Mouse (Mus musculus): Measurements from ENCODE around the gene Pank2.
"Not testable (repeated sequence)": the region's sequence is repeated elsewhere in the genome, so short reads cannot be mapped to it uniquely, and the experiment has no call there.

Gene Pank2

DNA sequence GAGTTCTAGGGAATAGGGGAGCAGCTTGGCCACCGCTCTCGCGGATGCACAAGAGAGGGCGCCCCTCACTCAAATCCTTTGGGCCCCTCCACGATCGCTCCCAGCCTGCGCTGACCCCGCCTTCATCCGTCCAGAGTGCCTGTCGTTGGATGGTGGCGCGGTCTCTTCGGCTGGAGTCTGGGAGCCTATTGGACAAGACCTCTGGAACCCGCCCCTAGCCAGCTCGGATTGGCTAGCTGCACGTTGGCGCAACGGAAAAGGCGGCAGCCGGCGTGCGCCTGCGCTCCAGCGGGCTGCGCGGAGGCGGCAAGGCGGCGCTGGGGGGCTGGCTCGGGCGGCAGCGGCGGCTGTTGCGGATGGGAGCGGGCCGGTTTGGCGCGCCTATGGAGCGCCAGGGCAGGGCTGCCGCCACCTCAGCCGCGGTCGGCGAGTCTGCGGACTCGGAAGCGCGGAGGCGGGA lies at the start of gene Pank2:
Pank2 (plus strand) TSS at position 283 of the 460 bp plus-strand sequence.
- DNase-seq (ENCODE audit: low spot score): peak; percentile 95

DNA sequence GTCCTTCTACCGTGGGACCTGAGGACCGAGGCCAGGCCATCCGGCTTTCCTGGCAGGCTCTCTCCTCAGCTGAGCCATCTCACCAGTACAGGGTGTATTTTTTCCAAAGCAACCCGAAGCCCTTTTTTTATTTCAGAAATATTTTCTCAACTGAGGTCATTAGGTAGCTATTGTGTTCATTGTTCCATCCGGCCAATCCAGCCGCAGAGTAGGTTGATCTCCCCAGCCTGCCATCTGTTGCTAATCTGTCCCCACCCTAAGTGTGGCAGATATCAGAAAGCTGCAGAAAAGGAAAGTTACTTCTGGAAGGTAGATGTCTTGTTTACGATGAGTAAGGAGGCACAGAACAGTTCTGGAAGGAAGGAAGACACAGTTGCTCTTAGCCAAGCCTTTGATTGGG lies 48.5 kb upstream of the Pank2 start:
- peak; percentile 82 for DNase-seq (ENCODE audit: low spot score)

DNA sequence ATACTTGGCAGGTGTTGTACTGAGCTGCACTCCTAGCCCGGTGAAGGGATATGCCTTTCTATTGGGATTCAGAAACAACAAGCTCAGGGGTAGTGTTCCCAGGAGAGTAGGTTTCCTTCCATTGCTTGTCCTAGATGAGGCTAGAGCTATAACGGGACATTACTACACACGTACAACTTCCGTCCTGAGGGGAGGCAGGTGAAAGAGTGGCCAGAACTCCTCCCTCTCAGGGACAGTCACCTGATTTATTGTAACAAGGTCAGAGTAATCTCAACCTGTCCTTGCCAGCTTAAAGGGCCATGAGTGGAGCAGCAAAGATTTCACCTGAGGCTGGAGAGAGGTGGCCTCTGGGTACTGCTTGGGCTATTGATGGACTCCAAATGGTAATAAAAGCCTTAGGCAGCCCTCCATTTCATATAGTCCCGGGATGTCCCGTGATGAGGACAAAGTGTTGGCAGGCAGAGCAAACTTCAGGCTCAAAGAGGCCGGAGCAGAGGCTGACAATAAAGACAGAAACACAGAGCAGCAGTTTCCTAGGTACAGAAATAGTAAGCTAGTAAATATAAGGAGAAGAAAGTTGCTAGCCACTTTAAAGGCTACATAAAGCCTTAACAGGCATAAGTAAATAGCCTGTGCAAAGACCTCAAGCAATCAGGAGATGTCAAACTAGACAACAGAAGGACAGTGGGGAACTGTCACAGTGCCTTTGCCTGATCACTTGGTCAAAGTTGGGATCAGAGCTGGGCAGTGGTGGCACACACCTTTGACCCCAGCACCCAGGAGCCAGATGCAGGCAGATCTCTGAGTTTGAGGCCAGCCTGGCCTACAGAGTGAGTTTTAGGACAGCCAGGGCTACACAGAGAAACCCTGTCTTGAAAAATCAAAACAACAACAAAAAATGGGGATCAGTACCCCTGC lies 46.1 kb upstream of the Pank2 start:
- DNase-seq (ENCODE audit: low spot score): no peak

DNA sequence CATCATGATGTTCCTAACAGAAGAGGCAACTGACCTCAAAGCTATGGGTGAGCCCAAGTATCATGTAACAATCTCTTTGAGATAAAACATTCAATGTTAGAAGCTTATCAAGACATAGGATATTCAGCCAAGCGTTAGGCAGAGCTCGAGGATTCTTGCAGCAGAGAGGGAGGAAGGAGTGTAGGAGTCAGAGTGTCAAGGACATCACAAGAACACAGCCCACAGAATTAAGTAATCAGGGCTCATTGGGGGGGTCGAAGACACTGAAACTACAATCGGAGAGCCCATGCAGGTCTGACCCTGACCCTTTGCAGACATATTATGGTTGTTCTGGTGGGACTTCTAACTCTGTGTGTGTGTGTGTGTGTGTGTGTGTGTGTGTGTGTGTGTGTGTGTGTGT lies 42.3 kb upstream of the Pank2 start:
- DNase-seq (ENCODE audit: low spot score): no peak

DNA sequence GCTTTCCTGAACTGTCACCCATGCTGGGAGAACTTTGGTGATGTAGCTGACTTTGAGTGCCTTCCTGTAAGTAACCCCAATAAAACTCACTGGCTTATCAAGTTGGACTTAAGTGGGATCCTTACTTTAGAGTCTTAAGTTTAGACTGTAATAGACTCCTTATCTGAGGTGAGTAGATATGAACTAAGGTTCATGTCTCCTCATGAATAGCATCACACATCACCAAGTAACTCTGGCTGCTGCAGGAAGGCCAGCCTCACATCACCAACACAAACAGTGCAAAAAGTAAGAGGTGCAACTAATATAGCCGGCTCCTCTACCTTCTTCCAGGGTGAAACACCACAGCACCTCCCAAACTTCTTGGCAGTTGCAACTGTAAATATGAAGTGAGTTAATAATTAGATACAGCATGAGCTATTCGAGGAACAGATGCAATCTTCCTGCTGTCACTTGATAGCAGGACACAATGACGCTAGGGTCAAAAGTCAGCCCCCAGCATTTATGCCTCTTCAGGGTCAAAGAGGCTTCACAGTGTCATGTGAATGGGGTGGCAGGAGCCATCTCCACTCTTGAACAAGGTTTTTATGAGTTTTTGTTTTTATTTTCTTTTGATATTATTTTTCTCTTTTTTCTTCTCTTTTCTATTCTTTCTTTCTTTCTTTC lies 40.3 kb upstream of the Pank2 start:
- DNase-seq (ENCODE audit: low spot score): no peak

DNA sequence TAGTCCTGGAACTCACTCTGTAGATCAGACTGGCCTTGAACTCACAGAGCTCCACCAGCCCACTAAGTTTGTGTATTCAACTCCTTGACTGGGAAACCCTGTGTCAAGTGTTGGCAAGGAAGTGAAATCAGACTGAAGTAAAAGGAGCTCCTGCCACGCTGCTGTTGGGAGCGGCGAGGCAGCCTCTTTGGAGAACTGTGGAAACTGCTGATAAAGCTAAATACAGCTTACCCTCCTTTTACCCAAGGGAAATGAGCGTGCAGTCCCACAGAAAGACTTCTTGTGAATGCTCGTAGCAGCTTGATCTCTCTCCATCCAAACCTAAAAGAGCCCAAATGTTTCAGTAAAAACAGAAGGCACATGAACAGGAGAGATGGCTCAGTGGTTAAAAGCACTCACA lies 39.7 kb upstream of the Pank2 start:
- no peak for DNase-seq (ENCODE audit: low spot score)

DNA sequence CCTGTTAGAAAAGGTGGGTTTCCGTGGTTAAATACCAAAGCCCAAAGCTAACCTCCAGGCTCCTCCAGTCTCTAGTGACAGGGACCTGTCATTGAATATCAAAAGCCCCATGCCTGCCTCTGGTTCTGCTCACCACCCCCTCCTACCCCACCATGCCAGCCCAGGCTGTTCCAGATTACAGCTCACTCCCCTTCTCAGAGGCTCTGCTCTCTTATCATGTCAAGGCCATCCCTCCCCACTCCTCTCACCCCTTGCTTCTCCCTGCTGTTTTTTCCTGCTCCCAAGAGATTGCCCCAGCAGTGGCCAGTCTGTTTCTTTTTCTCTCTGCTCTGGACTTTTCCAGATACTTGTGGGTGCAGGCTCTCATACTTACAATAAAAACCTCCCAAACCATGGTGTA lies 38.7 kb upstream of the Pank2 start:
- DNase-seq (ENCODE audit: low spot score): peak; percentile 77

DNA sequence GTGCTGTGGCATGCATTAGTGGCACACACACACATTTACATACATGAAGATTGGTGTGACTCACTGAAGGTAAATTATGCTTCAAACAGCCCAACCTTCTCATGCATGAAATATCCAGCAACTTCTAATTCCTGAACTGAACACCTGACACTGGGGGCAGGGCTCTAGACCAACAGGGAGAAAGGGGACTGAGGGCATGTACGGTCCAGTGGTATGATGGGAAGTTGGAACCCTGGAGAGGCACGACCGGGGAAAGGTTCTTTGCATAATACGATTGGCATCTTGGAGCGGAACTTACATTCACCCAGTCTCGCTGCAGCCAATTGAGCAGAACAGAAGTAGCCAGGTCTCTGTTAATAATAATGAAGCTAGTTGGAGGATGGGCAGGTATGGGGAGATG lies 37.1 kb upstream of the Pank2 start:
- no peak for DNase-seq (ENCODE audit: low spot score)

DNA sequence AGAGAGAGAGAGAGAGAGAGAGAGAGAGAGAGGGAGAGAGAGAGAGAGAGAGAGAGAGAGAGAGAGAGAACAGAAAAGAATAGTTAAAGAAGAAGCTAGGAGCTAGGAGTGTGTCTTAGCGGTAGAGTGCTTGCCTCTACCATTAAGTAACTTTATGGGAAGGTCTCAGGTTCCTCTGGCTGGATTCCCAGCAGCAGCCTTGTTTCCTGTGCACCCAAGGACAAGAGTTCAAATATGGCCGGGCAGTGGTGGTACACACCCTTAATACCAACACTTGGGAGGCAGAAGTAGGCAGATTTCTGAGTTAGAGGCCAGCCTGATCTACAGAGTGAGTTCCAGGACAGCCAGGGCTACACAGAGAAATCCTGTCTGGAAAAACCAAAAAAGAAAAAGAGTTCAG lies 35.6 kb upstream of the Pank2 start:
- not testable (repeated sequence) for DNase-seq (ENCODE audit: low spot score)

DNA sequence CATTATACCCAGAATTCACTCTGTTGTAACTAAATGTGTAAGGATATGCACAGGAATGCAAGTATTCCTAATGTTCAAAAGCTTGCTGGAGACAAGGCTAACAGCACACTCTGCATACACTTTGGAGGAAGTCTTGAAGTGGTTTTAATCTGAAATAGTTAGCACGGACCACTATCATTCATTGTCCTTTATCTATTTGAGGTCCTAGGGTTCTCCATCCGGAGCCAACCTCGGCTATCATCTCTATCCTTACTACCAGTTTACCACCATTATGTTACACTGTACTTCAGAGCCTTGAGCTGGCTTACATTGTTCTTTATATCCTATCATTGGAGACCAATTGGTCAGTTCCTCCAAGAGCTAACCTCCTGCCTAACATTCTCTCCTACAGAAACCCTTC lies 35.1 kb upstream of the Pank2 start:
- DNase-seq (ENCODE audit: low spot score): no peak

DNA sequence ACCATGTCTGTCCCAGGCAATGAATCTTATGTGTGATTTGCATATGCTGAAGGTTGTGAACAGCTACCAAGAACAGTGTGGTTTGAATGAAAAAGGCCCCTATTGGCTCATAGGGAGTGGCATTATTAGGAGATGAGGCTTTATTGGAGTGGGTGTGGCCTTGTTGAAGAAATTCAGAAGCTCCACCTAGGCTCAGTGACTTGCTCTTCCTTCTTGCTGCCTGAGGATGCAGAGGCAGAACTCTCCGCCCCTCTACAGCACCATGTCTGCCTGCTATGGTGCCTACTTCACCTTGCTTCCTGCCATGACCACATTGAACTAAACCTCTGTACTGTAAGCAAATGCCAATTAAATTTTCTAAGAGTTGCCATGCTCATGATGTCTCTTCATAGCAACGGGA lies 29.7 kb upstream of the Pank2 start:
- DNase-seq (ENCODE audit: low spot score): peak; percentile 80

DNA sequence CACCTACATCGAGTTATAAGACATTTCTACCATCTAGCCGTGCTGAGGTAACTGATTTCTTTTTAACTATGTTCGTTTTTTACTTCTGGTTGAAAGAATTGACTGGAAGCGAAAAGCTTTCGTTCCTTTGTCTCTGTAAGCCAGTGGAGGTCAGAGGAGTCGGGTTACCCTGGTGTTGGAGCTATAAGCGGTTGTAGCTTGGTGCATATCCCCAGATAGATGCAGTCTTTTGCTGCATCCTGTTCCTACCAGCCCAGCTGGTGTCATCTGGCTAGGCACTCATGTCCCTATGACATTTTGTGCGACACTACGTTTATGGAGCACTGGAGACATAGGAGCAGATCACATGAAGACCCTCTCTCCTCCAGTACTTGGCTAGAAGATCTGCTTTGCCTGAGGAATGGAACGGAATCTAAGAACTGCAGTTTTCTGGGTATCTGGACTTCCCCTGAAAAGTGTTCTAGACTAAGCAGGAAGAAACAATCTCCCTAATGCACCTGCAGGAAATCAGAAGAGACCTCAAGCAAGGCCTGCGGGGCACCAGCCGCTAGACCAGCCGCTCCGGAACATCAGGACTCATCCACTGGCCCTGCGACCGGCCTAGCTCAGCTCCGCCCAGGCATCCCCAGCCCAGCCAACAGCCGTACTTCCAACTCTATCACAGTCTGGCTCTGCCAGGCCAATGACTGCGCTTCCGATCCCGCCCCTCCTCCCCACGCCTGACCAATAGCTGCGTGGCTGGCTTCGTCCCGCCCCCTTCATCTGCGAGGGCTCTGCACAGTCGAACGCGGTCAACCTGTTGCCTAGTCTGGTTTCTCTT lies 28.8 kb upstream of the Pank2 start, which contains the start of gene Mavs:
Mavs (plus strand) TSS at position 757 of the 820 bp plus-strand sequence.
- DNase-seq (ENCODE audit: low spot score): peak; percentile 95

DNA sequence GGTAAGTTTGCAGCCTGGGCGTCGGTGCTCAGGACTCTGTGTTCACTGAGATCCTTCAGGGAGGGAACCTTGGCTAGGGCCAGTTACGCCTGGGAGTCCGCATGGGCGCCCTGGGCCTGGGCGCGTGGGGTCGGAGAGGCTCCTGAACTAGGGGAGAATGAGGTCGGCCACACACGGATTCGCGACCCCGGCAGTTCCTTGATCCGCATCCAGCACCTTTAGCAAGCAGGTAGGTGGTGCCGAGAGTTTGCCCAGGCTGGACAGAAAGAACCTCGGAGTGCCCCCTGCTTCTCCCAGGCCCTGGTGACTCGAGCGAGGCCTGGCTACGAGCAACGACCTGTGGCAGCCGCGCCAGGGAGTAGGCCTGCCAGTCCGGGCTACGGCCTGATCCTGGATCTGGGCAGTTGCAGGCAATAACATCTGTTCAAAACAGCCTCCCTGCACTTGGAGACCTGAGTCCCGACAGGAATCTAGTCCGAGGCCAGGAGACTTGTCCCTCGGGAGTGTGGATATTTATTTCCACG lies 28.1 kb upstream of the Pank2 start:
- DNase-seq (ENCODE audit: low spot score): no peak

DNA sequence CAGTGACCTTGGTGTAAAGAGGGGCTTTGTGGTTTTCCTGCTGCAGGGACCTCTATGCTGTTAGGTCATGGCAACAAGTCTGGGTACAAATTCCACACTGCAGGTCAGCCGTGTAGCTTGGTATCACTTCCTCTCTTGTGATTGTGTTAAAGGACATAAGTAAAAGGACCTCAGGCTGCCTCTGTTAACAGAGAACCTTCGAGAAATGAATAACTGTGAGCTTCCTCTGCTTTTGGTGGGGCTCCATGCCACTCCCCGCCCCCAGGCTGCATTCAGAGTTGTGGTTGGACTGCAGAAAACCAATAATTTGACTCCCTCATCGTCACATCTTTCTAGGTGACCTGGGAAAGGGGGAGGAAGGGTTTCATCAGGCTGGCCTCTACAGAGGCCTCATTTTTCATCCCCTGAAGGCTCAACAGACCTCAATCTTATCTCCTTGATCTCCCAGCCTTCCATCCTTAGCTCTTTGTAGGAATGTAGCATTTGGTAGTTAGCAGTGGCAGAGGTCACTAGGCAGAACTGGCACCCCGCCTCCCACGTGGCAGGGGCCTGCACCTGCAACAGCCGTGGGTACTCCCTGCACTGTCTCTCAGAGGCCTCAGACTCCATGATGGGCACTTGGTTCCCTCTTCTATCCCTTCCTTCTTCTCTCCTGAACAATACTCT lies 27.2 kb upstream of the Pank2 start:
- DNase-seq (ENCODE audit: low spot score): no peak

DNA sequence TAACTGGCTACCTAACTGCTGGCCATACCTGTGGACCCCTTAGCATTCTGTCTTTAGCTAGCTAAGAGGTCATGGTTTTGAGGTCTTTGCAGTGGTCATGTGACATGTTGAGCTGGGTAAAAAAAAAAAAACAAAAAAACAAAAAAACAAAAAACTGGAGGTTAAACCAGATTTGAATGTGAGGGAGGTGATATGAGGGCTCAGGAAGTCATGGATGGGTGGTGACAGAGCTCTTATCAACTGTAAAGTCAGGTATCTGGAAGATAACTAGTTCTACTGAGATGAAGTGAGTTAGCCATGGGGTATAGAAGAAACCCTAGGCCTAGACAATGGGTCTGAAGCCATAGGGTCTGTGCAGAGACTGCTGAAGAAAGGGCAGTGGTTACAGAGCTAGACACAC lies 20.1 kb upstream of the Pank2 start:
- no peak for DNase-seq (ENCODE audit: low spot score)

DNA sequence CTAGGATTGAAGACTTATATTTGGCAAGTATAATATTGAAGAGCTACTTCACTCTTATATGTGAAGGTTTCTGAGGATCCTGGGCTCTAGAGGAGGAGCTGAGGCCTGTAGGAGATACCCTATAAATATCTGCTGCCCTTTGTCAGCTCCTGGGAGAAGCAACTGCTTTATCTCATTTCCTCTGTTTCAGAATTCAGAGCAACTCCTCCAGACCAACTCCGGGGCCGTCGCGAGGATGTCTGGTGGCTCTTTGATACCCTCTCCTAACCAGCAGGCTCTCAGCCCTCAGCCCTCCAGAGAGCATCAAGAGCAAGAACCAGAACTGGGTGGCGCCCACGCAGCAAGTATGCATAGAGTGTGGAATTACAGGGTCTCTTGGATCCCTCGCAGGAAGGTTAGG lies 19.4 kb upstream of the Pank2 start:
- DNase-seq (ENCODE audit: low spot score): no peak

DNA sequence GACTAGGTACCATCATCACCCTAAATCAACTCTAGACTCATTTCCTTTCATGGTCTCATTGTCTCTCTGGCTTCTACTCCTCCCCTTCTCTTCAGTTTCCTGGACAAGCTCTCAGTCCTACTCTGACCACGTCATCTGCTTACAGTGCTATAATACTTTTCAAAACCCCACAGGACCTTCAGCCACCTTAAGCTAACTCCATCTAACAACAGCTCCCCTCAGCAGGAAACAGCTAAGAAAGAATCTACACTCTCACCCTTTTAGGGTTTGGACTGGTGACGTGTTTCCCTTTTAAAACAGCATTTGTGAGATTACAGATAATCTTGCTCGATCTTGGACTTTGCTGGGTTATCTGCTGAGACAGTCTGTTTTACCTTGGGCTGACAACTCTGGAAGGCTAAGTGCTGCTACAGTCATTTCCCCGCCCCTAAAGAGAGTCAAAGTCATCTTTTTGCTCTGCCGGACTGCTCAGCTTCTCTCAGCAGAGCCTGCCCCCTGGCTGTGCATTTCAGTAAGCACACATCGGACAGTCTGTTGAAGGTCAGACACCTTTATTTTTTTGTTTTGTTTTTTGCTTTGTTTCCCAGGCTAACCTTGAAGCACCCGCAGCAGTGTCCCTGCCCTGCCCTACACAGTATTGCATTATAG lies 8.5 kb upstream of the Pank2 start:
- peak; percentile 80 for DNase-seq (ENCODE audit: low spot score)

DNA sequence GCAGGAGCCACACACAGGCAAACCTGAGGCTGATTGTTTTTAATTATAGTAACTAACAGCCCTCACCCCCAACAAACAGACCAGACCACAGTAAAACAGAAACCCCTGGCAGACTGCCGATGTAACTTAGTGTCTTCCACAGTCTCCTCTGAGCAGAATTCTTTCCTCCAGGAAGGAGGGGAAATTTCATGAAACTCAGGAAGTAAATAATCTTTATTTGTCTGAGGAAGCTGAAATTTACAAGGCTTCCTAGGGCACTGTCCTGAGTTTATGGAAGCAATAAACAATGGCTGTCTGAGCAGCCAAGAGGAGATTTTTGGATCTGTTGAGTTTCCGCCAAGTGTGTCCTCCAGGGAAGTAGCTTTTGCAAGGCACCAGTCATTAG lies 8.0 kb upstream of the Pank2 start:
- DNase-seq (ENCODE audit: low spot score): no peak

DNA sequence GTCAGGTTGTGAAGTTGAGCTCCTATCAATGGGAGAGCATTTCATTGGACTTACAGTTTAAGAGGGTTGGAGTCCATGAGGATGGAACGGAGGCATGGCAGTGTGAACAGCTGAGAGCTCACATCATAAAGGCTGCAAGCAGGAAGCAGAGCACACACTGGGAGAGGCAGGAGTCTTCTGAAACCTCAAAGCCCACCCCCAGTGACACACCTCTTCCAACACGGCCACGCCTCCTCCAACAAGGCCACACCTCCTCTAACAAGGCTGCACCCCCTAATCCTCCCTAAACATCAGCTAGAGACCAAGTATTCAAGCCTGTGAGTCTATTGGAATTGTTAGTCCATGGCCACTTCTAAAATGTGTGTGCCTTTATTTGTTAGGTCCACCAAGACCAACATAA lies 6.6 kb upstream of the Pank2 start:
- no peak for DNase-seq (ENCODE audit: low spot score)

DNA sequence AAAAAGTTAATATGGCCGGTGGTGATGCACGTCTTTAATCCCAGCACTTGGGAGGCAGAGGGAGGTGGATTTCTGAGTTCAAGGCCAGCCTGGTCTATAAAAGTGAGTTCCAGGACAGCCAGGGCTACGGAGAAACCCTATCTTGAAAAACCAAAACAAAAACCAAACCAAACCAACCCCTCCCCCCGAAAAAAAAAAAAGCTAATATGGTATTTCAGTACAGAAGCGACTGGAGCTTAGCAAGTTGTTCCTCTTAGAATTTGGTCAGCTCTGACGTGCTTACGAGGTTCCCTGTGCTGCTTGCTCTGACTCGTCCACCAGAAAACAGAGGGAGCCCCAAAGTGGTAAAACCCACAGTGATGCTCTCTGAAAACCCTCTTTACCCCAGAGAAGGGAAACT lies 3.6 kb upstream of the Pank2 start:
- DNase-seq (ENCODE audit: low spot score): no peak
